Mouse (Mus musculus) adrenal gland, adult 2 months (tissue): Measurements from ENCODE around the gene Elovl2. TPM values are rescaled to one million over a fixed set of nuclear protein-coding genes. Genes with fewer than 3 reads are reported as not detected.

Experiments used
- DNase-seq: peaks from one replicate; pipeline ENCODE4 v3.0.0; 2021
- polyA plus RNA-seq: library from polyadenylated mRNA; depleted of rRNA; stranded (reverse); fragments of >200 nt; gene quantifications from 2 replicates; pipeline ENCODE4 v1.2.3, GENCODE M21; 2012; rRNA removed
- total RNA-seq, 2 experiments: library from RNA; stranded (reverse); gene quantifications; 2 replicates each; pipeline ENCODE4 v1.2.3; 2021

Gene Elovl2
- total and polyA plus RNA-seq, 3 experiments, result 0.07 to 1.2 (median 0.35) TPM

- DNase-seq, result peak; percentile 57
These were observed 85.3 kb downstream of the Elovl2 start for GRCm38 (mm10) chr13:41134901-41135300.

Other genes with a start within 250 kb of the Elovl2 start
- 10 to 100 TPM; 50.1 to 61.7 TPM for gene Pak1ip1, start 219.4 kb downstream of the Elovl2 start, total RNA-seq
- gene Pak1ip1, start 219.4 kb downstream of the Elovl2 start, polyA plus RNA-seq, result 78.6 and 87.0 TPM in 2 replicates
- gene Tmem14c, start 204.1 kb downstream of the Elovl2 start, total RNA-seq, result 100 to 1,000 TPM; 126 to 176 TPM
- 77.8 and 84.7 TPM in 2 replicates for gene Tmem14c, start 204.1 kb downstream of the Elovl2 start, polyA plus RNA-seq
- under 1 TPM; 0.14 TPM for gene Mak, start 140.7 kb downstream of the Elovl2 start, total RNA-seq
- 0.02 TPM in 1 of 2 replicates, not detected in the other for gene Mak, start 140.7 kb downstream of the Elovl2 start, polyA plus RNA-seq
- not detected for gene Gcm2, start 109.4 kb downstream of the Elovl2 start, total RNA-seq
- not detected in 2 replicates for gene Gcm2, start 109.4 kb downstream of the Elovl2 start, polyA plus RNA-seq
- not detected for gene Sycp2l, start 106.1 kb downstream of the Elovl2 start, total RNA-seq
- gene Sycp2l, start 106.1 kb downstream of the Elovl2 start, polyA plus RNA-seq, result not detected in 2 replicates
- 10 to 100 TPM in 1 of 2 experiments, 1 to 10 TPM in 1; 9.7 to 11.0 TPM for gene Smim13, start 29.4 kb upstream of the Elovl2 start, total RNA-seq
- 6.2 and 8.1 TPM in 2 replicates for gene Smim13, start 29.4 kb upstream of the Elovl2 start, polyA plus RNA-seq
- gene Gm17364, start 53.6 kb upstream of the Elovl2 start, total RNA-seq, result not detected
- not detected in 2 replicates for gene Gm17364, start 53.6 kb upstream of the Elovl2 start, polyA plus RNA-seq